Mouse (Mus musculus) thymus, postnatal 0 days (tissue): ENCODE data around the gene Fam20b. TPM values are rescaled to one million over a fixed set of nuclear protein-coding genes. Genes with fewer than 3 reads are reported as not detected.
A peak's percentile ranks its signal among the peaks of the same experiment; 100 is the strongest.

Experiments
- DNase-seq: peaks from one replicate; pipeline ENCODE4 v3.0.0-alpha.2; 2015; ENCODE audit warnings: low spot score
- polyA plus RNA-seq: library from polyadenylated mRNA; unstranded; fragments of >200 nt; fragmentation: Nextera tagmentation; extraction: Ambion mirVana; gene quantifications from 2 replicates; pipeline ENCODE4 v1.2.1, GENCODE M21; 2015

Fam20b gene
- polyA plus RNA-seq, 1 experiment from 2014 or later, result 12.3 TPM

- no peak for DNase-seq
Measured at GRCm38 (mm10) chr1:156640577-156640976, 78.3 kb downstream of the Fam20b start.

- DNase-seq, result no peak
Measured at GRCm38 (mm10) chr1:156639455-156639854, 79.4 kb downstream of the Fam20b start.

GRCm38 (mm10) chr1:156635148-156635547, 83.7 kb downstream of the Fam20b start:
- no peak for DNase-seq

- peak; percentile 69 for DNase-seq
Measured at GRCm38 (mm10) chr1:156633095-156633494, 85.8 kb downstream of the Fam20b start.

- peak; percentile 27 for DNase-seq
Measured at GRCm38 (mm10) chr1:156630965-156631364, 87.9 kb downstream of the Fam20b start.

- no peak for DNase-seq
Measured at GRCm38 (mm10) chr1:156629984-156630383, 88.9 kb downstream of the Fam20b start.

Other genes starting within 250 kb of the Fam20b start
- 43.4 and 45.6 TPM in 2 replicates for gene Soat1, start 244.8 kb downstream of the Fam20b start, polyA plus RNA-seq
- 0.65 and 0.72 TPM in 2 replicates for gene Gm10031, start 195.1 kb downstream of the Fam20b start, polyA plus RNA-seq
- 2.4 and 3.7 TPM in 2 replicates for gene Abl2, start 160.3 kb downstream of the Fam20b start, polyA plus RNA-seq
- gene Tor3a, start 44.7 kb downstream of the Fam20b start, polyA plus RNA-seq, result 18.6 and 19.7 TPM in 2 replicates
- 0.86 and 1.1 TPM in 2 replicates for gene Angptl1, start 119.5 kb upstream of the Fam20b start, polyA plus RNA-seq
- gene Ralgps2, start 220.5 kb upstream of the Fam20b start, polyA plus RNA-seq, result 109 and 131 TPM in 2 replicates